Mouse (Mus musculus) liver, embryonic 11.5 days (tissue): ENCODE measurements around the gene Gtf2ird2. TPM values are rescaled to one million over a fixed set of nuclear protein-coding genes. Genes with fewer than 3 reads are reported as not detected.

Source experiments
- ATAC-seq: fragments of 200-750 bp; cut with Nextera tagmentation; replicated peaks from 2 replicates; pipeline ENCODE4 v1.8.0; 2017; ENCODE audit warnings: moderate number of reproducible peaks, mild to moderate bottlenecking, moderate TSS enrichment, moderate library complexity; ENCODE audit not compliant: low FRiP score
- DNase-seq: peaks from one replicate; pipeline ENCODE4 v3.0.0-alpha.2; 2017; ENCODE audit warnings: low spot score
- H3K27ac ChIP-seq: fragments of 300-500 bp; sonication (generic); 2 replicates; pipeline ENCODE4 v1.5.1; 2014; ENCODE audit warnings: mild to moderate bottlenecking, low read depth, low read length, control low read depth
- H3K27me3 ChIP-seq: fragments of 300-500 bp; sonication (generic); replicated peaks from 2 replicates; pipeline ENCODE4 v1.6.1; 2014; ENCODE audit warnings: low read length, mixed read lengths; ENCODE audit not compliant: control insufficient read depth, insufficient read depth
- H3K36me3 ChIP-seq: fragments of 300-500 bp; sonication (generic); 2 replicates; pipeline ENCODE4 v1.6.1; 2014; ENCODE audit warnings: mild to moderate bottlenecking, low read length, moderate library complexity, mixed read lengths; ENCODE audit not compliant: control insufficient read depth, insufficient read depth
- H3K4me1 ChIP-seq: fragments of 300-500 bp; sonication (generic); replicated peaks from 2 replicates; pipeline ENCODE4 v1.6.1; 2014; ENCODE audit warnings: low read length, mixed read lengths; ENCODE audit not compliant: control insufficient read depth, insufficient read depth
- H3K4me2 ChIP-seq: fragments of 300-500 bp; sonication (generic); 2 replicates; pipeline ENCODE4 v1.6.1; 2014; ENCODE audit warnings: mild to moderate bottlenecking, control low read depth, moderate library complexity
- H3K4me3 ChIP-seq: fragments of 300-500 bp; sonication (generic); 2 replicates; pipeline ENCODE4 v1.5.1; 2014; ENCODE audit warnings: low read depth, low read length, control low read depth
- H3K9ac ChIP-seq: fragments of 300-500 bp; sonication (generic); 2 replicates; pipeline ENCODE4 v1.6.1; 2014; ENCODE audit warnings: low read depth, low read length, control low read depth
- H3K9me3 ChIP-seq: fragments of 300-500 bp; sonication (generic); 2 replicates; pipeline ENCODE4 v1.6.1; 2016; ENCODE audit warnings: low read length, inconsistent platforms, mixed read lengths; ENCODE audit not compliant: control insufficient read depth
- WGBS: fragments of 180-500 bp; shearing (Covaris S2); extraction: QIAGEN DNeasy Blood & Tissue Kit; methylation state at CpG from one replicate; pipeline ENCODE4 v1.1.7; 2014; 5-methylcytosine and 5-hydroxymethylcytosine counted together
- polyA plus RNA-seq: library from polyadenylated mRNA; unstranded; fragments of >200 nt; fragmentation: Nextera tagmentation; extraction: Ambion mirVana; gene quantifications from 2 replicates; pipeline ENCODE4 v1.2.1, GENCODE M21; 2014

Gene Gtf2ird2
- polyA plus RNA-seq, 1 experiment from 2014 or later: 5.9 TPM

DNA sequence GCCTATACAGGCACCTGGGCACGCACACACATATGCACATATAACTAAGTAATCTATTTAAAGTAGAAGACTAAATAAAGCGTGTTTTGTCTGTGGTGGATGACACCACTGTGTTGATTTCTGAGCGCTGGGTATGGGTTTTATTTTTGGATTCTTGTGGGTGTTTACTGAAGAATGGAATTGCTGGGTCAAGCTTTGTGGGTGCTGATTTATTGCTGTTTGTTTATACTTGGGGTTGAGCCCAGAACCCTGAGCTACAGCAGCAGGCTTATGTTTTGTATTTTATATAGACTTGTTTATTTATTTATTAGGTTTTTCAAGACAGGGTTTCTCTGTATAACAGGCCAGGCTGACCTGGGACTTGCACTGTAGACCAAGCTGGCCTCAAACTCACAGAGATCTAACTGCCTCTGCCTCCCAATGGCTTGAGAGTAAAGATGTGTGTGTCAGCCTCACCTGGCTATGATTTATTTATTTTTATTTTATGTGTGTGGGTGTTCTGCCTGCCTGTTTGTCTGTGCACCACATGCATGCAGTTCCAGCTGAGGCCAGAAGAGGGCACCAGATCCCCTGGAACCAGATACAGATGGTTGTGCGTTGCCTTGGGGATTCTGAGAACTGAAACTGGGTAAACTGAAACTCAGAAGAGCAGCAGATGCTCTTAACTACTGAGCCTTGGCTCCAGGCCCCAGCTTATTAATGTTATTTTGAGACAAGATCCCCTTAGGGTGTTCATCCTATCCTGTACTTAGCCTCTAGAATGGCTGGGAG is 3.3 kb downstream of the Gtf2ird2 start:
- Histone ChIP-seq H3K27me3 (no peaks in the 10 kb centered on the region), H3K4me3 (no peak overlapping the region), H3K36me3 (no peaks in the 10 kb centered on the region), H3K4me1 (peaks cover 7% of the 10 kb centered on the region), H3K27ac (no peak overlapping the region), H3K9me3 (no peaks in the 10 kb centered on the region), H3K9ac (no peak overlapping the region), H3K4me2 (no peak overlapping the region)
- ATAC-seq: no peak
- DNase-seq: peak; percentile 63
- WGBS: 70% methylated on average over 4 of the region's 4 CpGs

DNA sequence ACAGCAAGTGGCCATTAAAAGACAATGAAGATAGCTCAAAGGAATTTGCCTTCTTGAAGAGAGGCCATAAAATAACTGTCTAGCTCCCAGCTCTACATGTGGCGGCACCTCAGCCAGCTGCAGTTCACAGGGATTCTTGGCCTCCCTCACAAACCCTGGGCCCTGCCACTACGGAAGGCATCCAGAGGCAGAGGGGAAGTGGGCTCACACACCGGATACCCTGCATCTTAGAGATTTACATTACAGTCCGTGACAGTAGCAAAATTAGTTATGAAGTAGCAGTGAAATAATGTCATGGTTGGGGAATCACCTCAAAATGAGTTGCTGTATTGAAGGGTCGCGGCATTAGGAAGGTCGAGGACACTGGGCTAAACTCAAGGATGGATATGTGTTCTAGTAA is 4.8 kb downstream of the Gtf2ird2 start:
- Histone ChIP-seq H3K27ac (no peak overlapping the region), H3K27me3 (no peaks in the 10 kb centered on the region), H3K36me3 (no peaks in the 10 kb centered on the region), H3K9ac (no peak overlapping the region), H3K9me3 (no peaks in the 10 kb centered on the region), H3K4me1 (no peaks in the 10 kb centered on the region), H3K4me3 (no peak overlapping the region), H3K4me2 (no peak overlapping the region)
- WGBS: 69% methylated on average over 7 of the region's 7 CpGs
- ATAC-seq (no peak), DNase-seq (no peak)

DNA sequence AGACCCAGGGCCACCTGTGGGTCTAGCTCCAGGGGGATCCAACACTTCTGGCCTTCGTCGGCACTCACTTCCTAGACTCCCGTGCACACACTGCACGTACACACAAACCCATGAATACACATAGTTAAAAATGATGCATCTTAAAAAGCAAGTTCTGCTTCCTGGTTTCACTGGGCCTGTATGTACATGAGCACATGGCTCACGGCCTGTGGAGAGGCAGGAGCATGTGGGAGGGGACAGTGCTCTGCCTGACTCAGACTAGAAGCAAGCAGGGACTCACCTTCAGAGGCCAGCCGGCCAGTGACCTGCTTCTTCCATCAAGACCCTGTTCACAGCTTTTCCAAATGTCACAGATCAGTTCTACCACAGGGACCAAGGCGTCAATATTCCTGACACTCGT is 9.8 kb downstream of the Gtf2ird2 start:
- 78% methylated on average over 8 of the region's 8 CpGs for WGBS
- Histone ChIP-seq H3K9me3 (no peaks in the 10 kb centered on the region), H3K4me2 (no peak overlapping the region), H3K9ac (no peak overlapping the region), H3K27me3 (no peaks in the 10 kb centered on the region), H3K4me3 (no peak overlapping the region), H3K36me3 (peaks cover 3% of the 10 kb centered on the region), H3K27ac (no peak overlapping the region), H3K4me1 (no peaks in the 10 kb centered on the region)
- DNase-seq (no peak), ATAC-seq (no peak)

DNA sequence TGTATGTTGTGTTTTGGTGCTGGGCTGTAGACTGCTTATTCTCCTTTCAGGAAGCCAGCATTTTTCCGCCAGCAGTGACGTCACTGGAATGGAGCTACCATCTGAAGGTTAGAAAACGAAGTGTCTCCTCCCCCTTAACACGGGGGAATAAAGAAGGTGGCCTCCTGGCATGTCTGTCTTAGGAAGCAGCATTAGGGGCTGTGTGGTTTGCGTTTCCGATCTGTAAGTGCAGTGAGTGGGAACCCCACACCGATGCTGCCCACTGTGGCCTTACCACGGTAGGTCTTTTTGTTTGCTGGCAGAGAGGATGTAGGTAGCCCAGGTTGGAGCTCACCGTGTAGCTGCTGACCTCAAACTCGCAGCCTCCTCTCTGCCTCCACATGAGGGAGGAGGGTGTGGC is 22.9 kb downstream of the Gtf2ird2 start:
- no peak for ATAC-seq
- 79% methylated on average over 10 of the region's 10 CpGs for WGBS

DNA sequence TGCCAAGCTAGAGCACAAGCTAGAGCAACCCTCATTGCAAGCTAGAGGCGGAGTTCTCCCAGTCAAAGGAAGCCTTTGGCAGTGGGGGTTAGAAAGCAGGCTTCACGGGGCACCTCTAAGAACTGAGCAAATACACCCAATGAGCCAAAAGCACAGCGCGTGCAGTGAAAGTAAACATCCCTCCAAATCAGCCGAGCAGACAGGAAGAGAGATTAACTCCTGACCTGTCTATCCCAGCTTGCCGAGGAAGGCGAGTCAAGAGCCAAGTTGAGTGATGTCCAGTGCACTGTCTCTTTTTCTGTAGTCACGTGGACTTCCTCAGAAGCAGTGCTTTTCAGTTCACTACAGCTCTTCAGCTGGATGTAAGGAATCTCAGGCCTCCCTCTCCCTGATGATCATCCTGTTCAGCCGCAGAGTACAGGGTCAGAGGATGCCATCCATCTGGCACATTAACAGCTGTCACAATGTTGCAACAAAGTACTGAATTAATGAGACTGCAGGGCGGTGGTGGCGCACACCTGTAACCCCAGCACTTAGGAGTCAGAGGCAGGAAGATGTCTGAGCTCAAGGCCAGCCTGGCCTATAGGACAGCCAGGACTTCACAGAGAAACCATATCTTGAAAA is 26.2 kb downstream of the Gtf2ird2 start:
- no peak for DNase-seq

More for the DNA sequence above, 22.9 kb downstream of the Gtf2ird2 start:
- H3K9ac ChIP-seq: no peak overlapping the region
- H3K4me3 ChIP-seq: no peak overlapping the region
- no peak overlapping the region for H3K4me2 ChIP-seq
- peaks cover 3% of the 10 kb centered on the region; the same call in 1 of the 2 replicates for H3K36me3 ChIP-seq
- H3K27me3 ChIP-seq: no peaks in the 10 kb centered on the region
- H3K27ac ChIP-seq: no peak overlapping the region
- no peaks in the 10 kb centered on the region for H3K9me3 ChIP-seq
- no peak for DNase-seq
- peaks cover 5% of the 10 kb centered on the region for H3K4me1 ChIP-seq

DNA sequence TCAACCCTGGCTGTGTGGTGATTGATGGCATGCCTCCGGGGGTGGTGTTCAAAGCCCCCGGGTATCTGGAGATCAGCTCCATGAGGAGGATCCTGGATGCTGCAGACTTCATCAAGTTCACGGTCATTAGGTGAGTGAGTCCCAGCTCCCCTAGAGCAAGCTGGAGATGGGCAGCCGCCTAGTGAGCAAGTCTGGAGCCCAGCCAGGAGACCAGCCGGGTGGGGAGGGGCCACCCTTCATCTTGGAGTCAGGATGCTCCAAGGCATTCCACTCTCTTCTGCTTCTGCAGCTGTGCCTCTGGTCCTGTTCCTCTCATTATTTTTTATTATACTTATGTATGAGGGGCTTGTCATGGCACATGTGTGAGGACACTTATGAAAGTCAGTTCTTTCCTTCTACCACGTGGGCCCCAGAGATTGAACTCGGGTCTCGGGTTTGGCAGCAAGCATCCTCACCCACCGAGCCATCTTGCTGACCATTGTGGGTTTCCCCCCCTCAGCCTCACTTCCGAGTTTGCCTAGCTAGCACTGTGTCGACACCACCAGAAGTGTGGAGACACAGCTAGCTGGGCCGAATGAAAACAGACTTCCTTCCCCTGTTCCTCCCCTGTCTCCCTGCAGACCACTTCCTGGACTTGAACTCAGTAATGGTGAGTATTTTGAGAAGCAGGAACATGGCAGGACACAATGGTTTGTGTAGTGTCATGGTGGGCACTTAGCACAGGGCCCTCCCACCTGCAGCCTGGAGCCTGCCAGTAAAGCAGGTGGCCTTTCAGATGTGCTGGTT is 30.4 kb downstream of the Gtf2ird2 start:
- Histone ChIP-seq H3K4me1 (peaks cover 5% of the 10 kb centered on the region), H3K4me3 (no peak overlapping the region), H3K27me3 (no peaks in the 10 kb centered on the region), H3K9ac (no peak overlapping the region), H3K9me3 (no peaks in the 10 kb centered on the region), H3K4me2 (no peak overlapping the region), H3K27ac (no peak overlapping the region), H3K36me3 (no peaks in the 10 kb centered on the region; the same call in 1 of the 2 replicates)
- 49% methylated on average over 12 of the region's 12 CpGs for WGBS
- no peak for DNase-seq
- peak; percentile 29; the same call in 1 of the 2 replicates for ATAC-seq

More for the DNA sequence above, 26.2 kb downstream of the Gtf2ird2 start:
- H3K4me1 ChIP-seq: peaks cover 5% of the 10 kb centered on the region
- H3K27ac ChIP-seq: peak overlapping the region; percentile 35; the same call in 1 of the 2 replicates
- 43% methylated on average over 11 of the region's 11 CpGs for WGBS
- H3K4me3 ChIP-seq: no peak overlapping the region
- no peaks in the 10 kb centered on the region for H3K27me3 ChIP-seq
- no peak overlapping the region for H3K4me2 ChIP-seq
- H3K36me3 ChIP-seq: no peaks in the 10 kb centered on the region; the same call in 1 of the 2 replicates
- ATAC-seq: peak; percentile 44; the same call in 1 of the 2 replicates
- no peak overlapping the region for H3K9ac ChIP-seq
- H3K9me3 ChIP-seq: no peaks in the 10 kb centered on the region

DNA sequence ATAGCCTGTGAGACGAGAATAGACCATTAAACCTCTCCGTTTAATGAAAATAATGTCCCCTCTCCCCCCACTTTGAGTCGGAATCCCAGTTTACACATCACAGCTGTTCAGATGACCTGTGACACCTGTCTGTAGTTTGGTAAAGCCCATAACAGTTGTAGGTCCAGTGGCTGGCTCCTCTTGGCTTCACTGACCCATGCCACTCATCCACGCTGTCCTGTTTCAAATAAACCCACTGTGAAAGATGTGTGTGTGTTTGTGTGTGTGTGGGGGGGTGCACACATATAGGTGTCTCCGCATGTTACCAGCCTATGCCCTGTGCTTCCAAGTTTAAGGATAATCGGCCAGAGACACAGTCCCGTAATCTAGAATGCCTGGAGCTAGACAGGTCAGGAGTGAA is 34.1 kb downstream of the Gtf2ird2 start:
- H3K4me3 ChIP-seq: no peak overlapping the region
- peaks cover 14% of the 10 kb centered on the region for H3K27me3 ChIP-seq
- 86% methylated on average over 7 of the region's 7 CpGs for WGBS
- peaks cover 13% of the 10 kb centered on the region for H3K4me1 ChIP-seq
- no peak overlapping the region for H3K27ac ChIP-seq
- no peak overlapping the region for H3K4me2 ChIP-seq
- no peaks in the 10 kb centered on the region for H3K36me3 ChIP-seq
- no peaks in the 10 kb centered on the region for H3K9me3 ChIP-seq
- ATAC-seq (no peak), DNase-seq (no peak)
- no peak overlapping the region for H3K9ac ChIP-seq

DNA sequence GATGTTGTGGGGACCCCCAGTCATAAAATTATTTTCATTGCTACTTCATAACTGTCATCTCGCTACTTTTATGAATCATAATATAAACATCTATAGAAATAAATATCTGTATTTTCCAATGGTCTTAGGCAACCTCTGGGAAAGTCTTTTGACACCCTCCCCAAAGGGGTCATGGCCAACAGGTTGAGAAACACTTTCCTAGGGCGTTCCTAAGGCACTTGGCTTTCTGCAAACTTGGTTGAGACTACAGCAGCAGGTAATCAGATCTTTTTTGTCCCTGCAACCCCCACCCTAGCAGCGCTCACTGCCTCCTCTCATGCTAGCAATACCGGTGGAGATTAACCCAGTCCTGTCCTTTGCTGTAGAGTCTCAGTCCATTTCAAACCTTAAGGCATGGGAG is 37.5 kb downstream of the Gtf2ird2 start:
- no peak for DNase-seq
- WGBS: 43% methylated on average over 4 of the region's 4 CpGs
- Histone ChIP-seq H3K9ac (no peak overlapping the region), H3K4me3 (peak overlapping the region; percentile 38; the same call in 1 of the 2 replicates), H3K27ac (no peak overlapping the region), H3K27me3 (peaks cover 14% of the 10 kb centered on the region), H3K4me2 (peak overlapping the region; percentile 74), H3K36me3 (no peaks in the 10 kb centered on the region), H3K9me3 (no peaks in the 10 kb centered on the region), H3K4me1 (peaks cover 13% of the 10 kb centered on the region)
- no peak for ATAC-seq
